Mouse (Mus musculus): ENCODE measurements at regions not wholly inside any gene's neighbourhood (a gene's known extent, or its start where the extent isn't known, plus 50 kb on each side); places are given as distances from the start of the nearest gene placed in this dataset.
A peak's percentile ranks its signal among the peaks of the same experiment; 100 is the strongest.

DNA sequence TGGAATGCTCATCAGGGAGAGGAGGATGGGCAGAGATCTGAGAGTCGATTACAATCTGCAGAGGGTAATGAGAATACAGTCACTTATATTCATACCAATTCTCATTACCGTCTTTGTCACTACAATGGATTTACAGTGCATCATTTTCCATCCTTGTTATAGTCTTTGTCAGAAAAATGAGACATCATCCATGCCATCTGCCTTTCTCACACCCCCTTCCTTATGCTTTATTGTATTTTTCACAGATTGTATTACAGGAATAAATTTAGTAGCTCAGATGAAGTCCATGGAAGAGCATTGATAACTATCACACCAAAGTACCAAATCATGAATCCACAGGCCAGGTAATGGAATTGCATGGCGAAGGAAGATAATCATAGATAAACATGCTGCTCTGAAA lies 779.5 kb downstream of the Cenpc1 start:
- no peak for DNase-seq (ENCODE audit: low spot score in 2 of 2)

DNA sequence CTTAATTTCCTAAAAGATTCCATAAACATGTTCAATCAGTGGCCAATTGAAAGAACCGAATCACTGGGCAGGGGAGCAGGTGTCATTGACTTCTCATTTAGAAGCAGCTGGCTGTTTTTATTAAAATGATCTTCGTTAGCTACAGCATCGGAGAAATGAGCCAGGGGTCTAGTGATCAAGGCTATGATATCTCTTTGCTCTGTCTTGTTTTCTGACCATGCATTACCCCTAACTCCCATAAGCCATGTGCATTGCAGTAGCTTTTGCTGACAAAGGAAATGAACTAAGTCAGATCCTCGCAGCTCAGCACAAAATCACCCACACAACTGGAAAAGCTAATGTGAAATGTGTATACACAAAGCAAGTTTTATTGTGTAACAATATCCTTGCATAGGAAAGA lies 816.9 kb downstream of the Cenpc1 start:
- no peak for DNase-seq (ENCODE audit: low spot score in 2 of 2)

DNA sequence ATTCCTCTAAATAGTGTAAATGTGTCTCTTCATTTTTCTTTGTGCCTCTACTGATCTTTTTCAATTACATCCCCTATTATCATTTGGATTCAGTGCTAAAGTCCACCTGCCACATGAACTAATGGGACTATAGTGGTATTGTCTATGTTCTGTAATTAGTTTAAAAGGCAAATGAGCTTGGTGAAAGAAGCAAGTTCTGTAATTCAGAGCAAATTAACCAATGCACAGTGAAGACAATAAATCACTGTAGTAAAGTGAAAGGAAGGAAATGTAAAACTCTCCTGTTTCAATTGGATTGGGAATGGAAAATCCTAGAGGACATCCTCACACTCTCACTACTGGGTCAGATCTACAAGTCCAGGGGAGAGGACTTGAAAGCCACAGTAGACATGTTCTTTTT lies 823.2 kb upstream of the Epha5 start:
- no peak for DNase-seq (ENCODE audit: low spot score in 2 of 2)

DNA sequence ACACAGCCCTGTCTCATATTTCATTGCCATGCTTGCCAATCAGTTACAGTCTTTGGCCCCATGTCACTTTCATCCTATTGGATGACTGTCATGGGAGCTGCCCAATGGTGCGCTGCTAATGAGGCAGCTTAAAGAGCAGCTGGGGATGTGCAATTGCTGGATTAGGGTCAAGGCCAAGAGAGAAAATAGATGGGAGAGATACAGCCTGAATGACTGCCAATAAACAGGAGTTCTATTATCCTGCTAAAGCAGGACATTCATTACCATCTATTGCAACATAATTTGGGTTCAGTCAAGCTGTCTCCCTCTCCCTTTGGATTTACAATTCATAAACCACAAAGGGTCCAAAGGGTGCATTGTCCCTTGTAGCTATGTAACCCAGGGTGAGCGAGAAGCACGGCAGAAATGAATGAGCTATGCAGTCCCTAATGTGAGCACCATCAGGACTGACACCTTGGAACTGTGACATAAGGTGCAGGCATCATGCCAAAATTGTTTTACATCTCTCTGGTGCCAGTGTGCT lies 822.4 kb upstream of the Epha5 start:
- DNase-seq (ENCODE audit: low spot score in 2 of 2) = peak in 1 of 2 experiments; percentile 17
